Comparison of ENCODE assay signal across 9 mouse cellular contexts in the genomic region with DNA sequence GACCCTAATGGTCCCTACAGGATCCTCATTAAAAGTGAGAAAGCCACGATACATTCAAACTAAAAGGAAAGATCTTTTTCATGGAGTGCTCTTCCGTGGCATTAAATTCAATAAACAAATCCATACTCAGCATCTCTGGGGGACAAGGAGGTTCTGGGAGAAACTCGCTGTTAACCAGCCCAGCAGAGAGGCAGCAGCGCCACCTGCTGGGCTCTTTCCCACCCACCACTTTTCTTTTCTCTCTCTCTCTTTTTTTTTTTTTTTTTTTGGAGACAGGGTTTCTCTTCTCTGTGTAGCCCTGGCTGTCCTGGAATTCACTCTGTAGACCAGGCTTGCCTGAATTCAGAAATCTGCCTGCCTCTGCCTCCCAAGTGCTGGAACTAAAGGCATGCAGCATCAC. TPM values are rescaled to one million over a fixed set of nuclear protein-coding genes. Genes with fewer than 3 reads are reported as not detected.
A peak's percentile ranks its signal among the peaks of the same experiment; 100 is the strongest.
DNase-seq lines count a peak whose midpoint lies in the region; ATAC-seq and TF ChIP-seq lines count a peak whose summit lies in the region.
"Had no signal": no experiment of that assay in that cellular context is flagged by ENCODE, and none has a peak within 500 bp of the region (broad histone marks: within the 10 kb centered on the region; RNA-seq: fewer than 3 reads in every experiment).

No protein-coding gene starts in this region.

- no peak overlapping the region for H3K27ac ChIP-seq in intestine, embryonic 14.5 days (ENCODE audit: low read depth)
- H3K27ac ChIP-seq in intestine, embryonic 15.5 days, result no peak overlapping the region
- H3K27ac ChIP-seq in CH12.LX (ENCODE audit: insufficient read depth, low read depth), result no peak overlapping the region

- TF ChIP-seq RAD21 in CH12.LX (IDR thresholded peaks at IDR 0.05; ENCODE audit: low read depth, low read length), result peak; percentile 83

- 0% methylated on average over 4 of the region's 4 CpGs for WGBS in intestine, embryonic 14.5 days
- 4% methylated on average over 4 of the region's 4 CpGs for WGBS in intestine, embryonic 15.5 days

- peaks cover 13% of the 10 kb centered on the region; the same call in 1 of the 2 replicates for H3K4me1 ChIP-seq in intestine, embryonic 14.5 days (replicated peaks; ENCODE audit: control insufficient read depth, insufficient read depth, low read length)
- peaks cover 11% of the 10 kb centered on the region for H3K4me1 ChIP-seq in intestine, embryonic 15.5 days (replicated peaks)
- peaks cover 14 to 36% of the 10 kb centered on the region in 2 experiments for H3K4me1 ChIP-seq in CH12.LX (ENCODE audit: control insufficient read depth in 1 of 2, insufficient read depth in 2 of 2)

- in situ Hi-C loops in CH12.LX (cut with MboI; ENCODE audit: low pct_ligation_motif_present, low pct_unique_long_range_greater_than_20kb, low sequenced_read_pairs), result loop anchor here (10.0 kb wide), 2 partner anchors 450 to 730 kb away; no protein-coding TSS in a partner anchor

- dilution Hi-C loops in CH12.LX (cut with MboI; ENCODE audit: extremely low pct_ligation_motif_present, extremely low pct_unique_long_range_greater_than_20kb, low sequenced_read_pairs), result no loop called here

- no peak for TF ChIP-seq POLR2A in CH12.LX (IDR thresholded peaks at IDR 0.05; ENCODE audit: low read depth, low read length)

- no peak for TF ChIP-seq EP300 in CH12.LX (IDR thresholded peaks at IDR 0.05; ENCODE audit: low read length)

- TF ChIP-seq CTCF in CH12.LX (conservative IDR thresholded peaks at IDR 0.05 in 1 of 2, IDR thresholded peaks at IDR 0.05 in 1 of 2; ENCODE audit: low read depth in 2 of 2, low read length in 2 of 2), result peak; percentile 67 to 82

- H3K4me3 ChIP-seq in intestine, embryonic 14.5 days (ENCODE audit: low read depth, low read length), result no peak overlapping the region
- H3K4me3 ChIP-seq in intestine, embryonic 15.5 days (replicated peaks), result no peak overlapping the region
- H3K4me3 ChIP-seq in CH12.LX (replicated peaks in 1 of 3; ENCODE audit: low read depth in 2 of 3, low read length in 2 of 3, poor library complexity in 1 of 3), result no peak overlapping the region

- no peak for ATAC-seq in intestine, embryonic 14.5 days (replicated peaks; ENCODE audit: low FRiP score, low TSS enrichment, low read depth)
- no peak; the same call in 1 of the 2 replicates for ATAC-seq in intestine, embryonic 15.5 days
- ATAC-seq in megakaryocyte progenitor cell, adult 5-6 weeks (replicated peaks; ENCODE audit: poor library complexity), result peak; percentile 79
- ATAC-seq in monocyte, adult 5-6 weeks (replicated peaks; ENCODE audit: insufficient number of reproducible peaks, low FRiP score, low TSS enrichment, poor library complexity, severe bottlenecking), result no peak

- DNase-seq in intestine, embryonic 14.5 days (ENCODE audit: low spot score), result peak; percentile 84
- peak; percentile 67 for DNase-seq in CH12.LX (ENCODE audit: extremely low read depth)
- DNase-seq in adrenal gland, postnatal 14 days, result peak; percentile 64
- peak; percentile 86 for DNase-seq in embryo, embryonic 11 days
- peak; percentile 55 to 83 for DNase-seq in kidney, postnatal 36 days

- H3K79me2 ChIP-seq in CH12.LX (replicated peaks; ENCODE audit: control insufficient read depth, extremely low read depth, insufficient read depth, poor library complexity, severe bottlenecking), result no peaks in the 10 kb centered on the region

- no peak overlapping the region for H3K4me2 ChIP-seq in intestine, embryonic 14.5 days (ENCODE audit: low read length)
- H3K4me2 ChIP-seq in intestine, embryonic 15.5 days (replicated peaks), result no peak overlapping the region
- no peak overlapping the region for H3K4me2 ChIP-seq in CH12.LX (ENCODE audit: insufficient read depth, low read depth, poor library complexity, severe bottlenecking)

- peaks cover 37% of the 10 kb centered on the region for H3K36me3 ChIP-seq in intestine, embryonic 14.5 days (ENCODE audit: control insufficient read depth, insufficient read depth, low read length)
- H3K36me3 ChIP-seq in intestine, embryonic 15.5 days, result peaks cover 9% of the 10 kb centered on the region
- peaks cover 24 to 51% of the 10 kb centered on the region in 2 experiments for H3K36me3 ChIP-seq in CH12.LX (replicated peaks in 1 of 2; ENCODE audit: control insufficient read depth in 1 of 2, insufficient read depth in 1 of 2, low read length in 1 of 2)

- no peak overlapping the region for H3K9ac ChIP-seq in intestine, embryonic 14.5 days (ENCODE audit: low read length)
- H3K9ac ChIP-seq in intestine, embryonic 15.5 days, result no peak overlapping the region
- no peak overlapping the region for H3K9ac ChIP-seq in CH12.LX (ENCODE audit: insufficient read depth, low read depth)

- no peaks in the 10 kb centered on the region for H3K9me3 ChIP-seq in intestine, embryonic 14.5 days (ENCODE audit: control insufficient read depth, low read length)
- no peaks in the 10 kb centered on the region for H3K9me3 ChIP-seq in intestine, embryonic 15.5 days
- H3K9me3 ChIP-seq in CH12.LX (replicated peaks; ENCODE audit: low read length), result no peaks in the 10 kb centered on the region

- peaks cover 29% of the 10 kb centered on the region for H3K27me3 ChIP-seq in intestine, embryonic 14.5 days (replicated peaks; ENCODE audit: control insufficient read depth, insufficient read depth, low read length)
- peaks cover 31% of the 10 kb centered on the region for H3K27me3 ChIP-seq in intestine, embryonic 15.5 days (replicated peaks)
- H3K27me3 ChIP-seq in CH12.LX (replicated peaks), result no peaks in the 10 kb centered on the region

TF ChIP-seq in CH12.LX, 34 proteins besides CTCF, POLR2A, EP300 and RAD21 (continues in another document):
- TF ChIP-seq PAX5 (IDR thresholded peaks at IDR 0.05; ENCODE audit: low read length) (no peak), ZNF384 (IDR thresholded peaks at IDR 0.05; ENCODE audit: low read depth, low read length) (peak; percentile 97), IRF4 (IDR thresholded peaks at IDR 0.05; ENCODE audit: low read depth, low read length) (peak; percentile 10; the same call in 1 of the 2 replicates), POLR2AphosphoS2 (IDR thresholded peaks at IDR 0.05; ENCODE audit: low read depth, low read length) (no peak), JUND (conservative IDR thresholded peaks at IDR 0.05; ENCODE audit: low read depth, low read length) (no peak), ZC3H11A (IDR thresholded peaks at IDR 0.05; ENCODE audit: low read depth, low read length) (no peak), ELF1 (IDR thresholded peaks at IDR 0.05; ENCODE audit: low read depth, low read length) (no peak), SIN3A (IDR thresholded peaks at IDR 0.05; ENCODE audit: low read length) (no peak), MAFK (IDR thresholded peaks at IDR 0.05; ENCODE audit: insufficient replicate concordance, low read length) (no peak), CHD2 (IDR thresholded peaks at IDR 0.05; ENCODE audit: low read length) (no peak), MAX (IDR thresholded peaks at IDR 0.05; ENCODE audit: low read length) (no peak), CHD1 (IDR thresholded peaks at IDR 0.05; ENCODE audit: low read depth, low read length) (no peak), SMC3 (IDR thresholded peaks at IDR 0.05; ENCODE audit: low read depth, low read length) (peak; percentile 66), MYC (IDR thresholded peaks at IDR 0.05; ENCODE audit: low read depth, low read length) (no peak), MAZ (IDR thresholded peaks at IDR 0.05; ENCODE audit: low read depth, low read length) (no peak), NELFE (IDR thresholded peaks at IDR 0.05; ENCODE audit: low read depth, low read length) (no peak)

RNA-seq across cellular contexts. Expression of a gene that starts 18.4 kb away (rescaled TPM):
- 57.6 and 65.6 TPM in 2 replicates for polyA plus RNA-seq in intestine, embryonic 14.5 days (2014; fragmentation: Nextera tagmentation; extraction: Ambion mirVana)
- 58.7 and 67.6 TPM in 2 replicates for polyA plus RNA-seq in intestine, embryonic 15.5 days (2015; fragmentation: Nextera tagmentation; extraction: Ambion mirVana)
- total RNA-seq in CH12.LX (2012; rRNA removed) (52.7 and 63.2 TPM in 2 replicates), CH12.LX (2014; rRNA removed) (78.1 and 84.4 TPM in 2 replicates)
- polyA plus RNA-seq in CH12.LX (2012; ENCODE audit: insufficient read length, low read depth), result 102 and 107 TPM in 2 replicates
- 34.1 and 37.3 TPM in 2 replicates for total RNA-seq in adrenal gland, postnatal 14 days (2021)
- total RNA-seq in megakaryocyte progenitor cell, adult 5-6 weeks (2015), result 78.0 and 81.5 TPM in 2 replicates
- total RNA-seq in megakaryocyte progenitor cell, adult 5-6 weeks (2017), result 70.8 and 93.1 TPM in 2 replicates
- 28.4 to 46.7 TPM (median 36.0 TPM) in 3 replicates for total RNA-seq in monocyte, adult 5-6 weeks (2017)

RNA-seq across cellular contexts. Expression of a gene that starts 18.4 kb away (rescaled TPM):
- polyA plus RNA-seq in intestine, embryonic 14.5 days (2014; fragmentation: Nextera tagmentation; extraction: Ambion mirVana), result 0.17 and 0.27 TPM in 2 replicates
- 0.05 and 0.11 TPM in 2 replicates for polyA plus RNA-seq in intestine, embryonic 15.5 days (2015; fragmentation: Nextera tagmentation; extraction: Ambion mirVana)
- total RNA-seq in CH12.LX (2012; rRNA removed), result not detected in 2 replicates
- not detected in 2 replicates for total RNA-seq in CH12.LX (2014; rRNA removed)
- polyA plus RNA-seq in CH12.LX (2012; ENCODE audit: insufficient read length, low read depth), result not detected in 2 replicates
- 0.11 and 0.19 TPM in 2 replicates for total RNA-seq in adrenal gland, postnatal 14 days (2021)
- 0.05 TPM in 1 of 2 replicates, not detected in the other for total RNA-seq in megakaryocyte progenitor cell, adult 5-6 weeks (2015)
- not detected in 2 replicates for total RNA-seq in megakaryocyte progenitor cell, adult 5-6 weeks (2017)
- total RNA-seq in monocyte, adult 5-6 weeks (2017), result not detected in 3 replicates
- polyA plus RNA-seq: liver, embryonic 16.5 days had no signal

RNA-seq across cellular contexts. Expression of a gene that starts 25.5 kb away (rescaled TPM):
- polyA plus RNA-seq in intestine, embryonic 14.5 days (2014; fragmentation: Nextera tagmentation; extraction: Ambion mirVana), result 12.9 and 13.6 TPM in 2 replicates
- 8.8 and 11.8 TPM in 2 replicates for polyA plus RNA-seq in intestine, embryonic 15.5 days (2015; fragmentation: Nextera tagmentation; extraction: Ambion mirVana)
- total RNA-seq in CH12.LX (2012; rRNA removed) (10.4 and 10.8 TPM in 2 replicates), CH12.LX (2014; rRNA removed) (3.6 and 4.1 TPM in 2 replicates)
- polyA plus RNA-seq in CH12.LX (2012; ENCODE audit: insufficient read length, low read depth), result 14.8 and 20.8 TPM in 2 replicates
- total RNA-seq in adrenal gland, postnatal 14 days (2021), result 7.3 and 8.5 TPM in 2 replicates
- 17.1 and 19.3 TPM in 2 replicates for total RNA-seq in megakaryocyte progenitor cell, adult 5-6 weeks (2015)
- total RNA-seq in megakaryocyte progenitor cell, adult 5-6 weeks (2017), result 4.9 and 5.3 TPM in 2 replicates
- total RNA-seq in monocyte, adult 5-6 weeks (2017), result 0.76 to 5.1 TPM in 2 of 3 replicates, not detected in the other

RNA-seq across cellular contexts. Expression of a gene that starts 39.5 kb away (rescaled TPM):
- polyA plus RNA-seq in intestine, embryonic 14.5 days (2014; fragmentation: Nextera tagmentation; extraction: Ambion mirVana), result 142 and 164 TPM in 2 replicates
- polyA plus RNA-seq in intestine, embryonic 15.5 days (2015; fragmentation: Nextera tagmentation; extraction: Ambion mirVana), result 131 and 133 TPM in 2 replicates
- total RNA-seq in CH12.LX (2012; rRNA removed) (100 and 129 TPM in 2 replicates), CH12.LX (2014; rRNA removed) (122 and 146 TPM in 2 replicates)
- 134 and 156 TPM in 2 replicates for polyA plus RNA-seq in CH12.LX (2012; ENCODE audit: insufficient read length, low read depth)
- 41.5 and 42.8 TPM in 2 replicates for total RNA-seq in adrenal gland, postnatal 14 days (2021)
- total RNA-seq in megakaryocyte progenitor cell, adult 5-6 weeks (2015), result 98.5 and 113 TPM in 2 replicates
- total RNA-seq in megakaryocyte progenitor cell, adult 5-6 weeks (2017), result 158 and 175 TPM in 2 replicates
- 67.5 to 99.3 TPM (median 98.8 TPM) in 3 replicates for total RNA-seq in monocyte, adult 5-6 weeks (2017)
